Mouse (Mus musculus): ENCODE data around the gene Clcf1. TPM values are rescaled to one million over a fixed set of nuclear protein-coding genes. Genes with fewer than 3 reads are reported as not detected.

The Clcf1 gene
- polyA plus RNA-seq, 1 experiment from 2014 or later = 2.5 TPM

DNA sequence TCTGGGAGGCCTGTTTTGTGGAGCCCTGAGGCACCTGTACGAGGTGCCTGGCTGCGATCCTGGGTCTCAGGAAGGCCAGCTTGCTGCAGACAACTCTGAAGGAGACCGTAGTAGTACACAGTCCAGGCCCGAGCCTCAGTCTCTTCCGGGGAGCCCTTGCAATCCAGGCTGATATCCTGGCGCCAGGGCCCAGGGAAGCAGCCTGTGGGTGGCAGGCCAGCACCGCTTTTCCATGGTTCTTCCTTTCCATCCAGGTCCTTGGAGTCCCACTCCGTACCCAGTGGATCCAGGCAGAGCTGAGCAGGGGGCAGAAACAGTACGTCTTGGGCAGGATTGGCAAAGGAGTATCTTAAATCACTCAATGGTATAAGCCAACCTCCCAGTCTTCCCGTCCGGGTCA lies 41.1 kb upstream of the Clcf1 start:
- H3K9me3 ChIP-seq (replicated peaks; ENCODE audit: control insufficient read depth, low read length) = no peaks in the 10 kb centered on the region
- peaks cover 29% of the 10 kb centered on the region for H3K4me1 ChIP-seq (ENCODE audit: control insufficient read depth, insufficient read depth, low read length)
- no peaks in the 10 kb centered on the region for H3K27me3 ChIP-seq (ENCODE audit: control insufficient read depth, insufficient read depth, low read length)
- no peak overlapping the region for H3K27ac ChIP-seq (ENCODE audit: low read depth, low read length)
- no peak overlapping the region for H3K4me2 ChIP-seq
- 55% methylated on average over 11 of the region's 11 CpGs for WGBS (ENCODE audit: insufficient replicate concordance)
- no peak overlapping the region for H3K9ac ChIP-seq (ENCODE audit: low read depth, low read length)
- ATAC-seq (replicated peaks; ENCODE audit: insufficient number of reproducible peaks, low FRiP score, low TSS enrichment) = no peak
- H3K36me3 ChIP-seq (ENCODE audit: control insufficient read depth, insufficient read depth, low read length) = no peaks in the 10 kb centered on the region
- no peak overlapping the region for H3K4me3 ChIP-seq (ENCODE audit: low read depth, low read length)

DNA sequence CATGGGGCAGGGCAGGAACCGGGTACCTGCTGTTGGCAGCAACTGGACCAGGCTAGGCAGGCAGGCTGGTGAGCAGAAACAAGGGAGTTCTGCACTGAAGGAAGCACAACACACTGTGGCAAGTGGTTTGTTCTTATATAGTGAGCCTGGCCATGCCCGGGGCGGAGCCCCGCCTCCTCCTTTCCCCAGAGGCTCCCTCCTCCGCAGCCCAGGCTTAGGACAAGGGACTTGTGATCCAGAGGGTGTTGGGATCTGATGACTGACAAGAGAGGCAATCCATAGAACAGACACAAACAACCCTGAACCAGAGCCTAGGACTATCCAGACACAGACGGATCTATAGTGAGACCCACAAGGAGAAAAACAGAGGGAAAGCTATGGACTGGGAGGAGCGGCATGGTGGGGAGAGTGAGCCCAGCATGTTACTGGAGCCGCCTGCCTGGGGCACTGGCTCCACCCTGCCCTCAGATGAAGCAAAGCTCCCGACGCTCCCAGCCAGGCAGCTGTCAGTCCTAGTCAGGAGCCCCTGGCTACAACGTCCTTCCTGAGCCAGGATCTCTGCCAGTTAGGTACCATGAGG lies 38.6 kb upstream of the Clcf1 start, which contains the start of gene Carns1:
Gene Carns1 (minus strand): TSS at position 112 of the 580 bp plus-strand sequence.
- no peaks in the 10 kb centered on the region for H3K27me3 ChIP-seq (ENCODE audit: control insufficient read depth, insufficient read depth, low read length)
- peak; percentile 47 for ATAC-seq (replicated peaks; ENCODE audit: insufficient number of reproducible peaks, low FRiP score, low TSS enrichment)
- H3K4me3 ChIP-seq (ENCODE audit: low read depth, low read length) = peak within 1 kb of the TSS; percentile 24
- H3K27ac ChIP-seq (ENCODE audit: low read depth, low read length) = no peak within 1 kb of the TSS
- H3K9me3 ChIP-seq (replicated peaks; ENCODE audit: control insufficient read depth, low read length) = no peaks in the 10 kb centered on the region
- peak within 1 kb of the TSS; percentile 64 for H3K4me2 ChIP-seq
- 3% methylated on average over 11 of the region's 11 CpGs for WGBS (ENCODE audit: insufficient replicate concordance)
- peaks cover 21% of the 10 kb centered on the region for H3K4me1 ChIP-seq (ENCODE audit: control insufficient read depth, insufficient read depth, low read length)
- H3K9ac ChIP-seq (ENCODE audit: low read depth, low read length) = peak within 1 kb of the TSS; percentile 61
- H3K36me3 ChIP-seq (ENCODE audit: control insufficient read depth, insufficient read depth, low read length) = no peaks in the 10 kb centered on the region

DNA sequence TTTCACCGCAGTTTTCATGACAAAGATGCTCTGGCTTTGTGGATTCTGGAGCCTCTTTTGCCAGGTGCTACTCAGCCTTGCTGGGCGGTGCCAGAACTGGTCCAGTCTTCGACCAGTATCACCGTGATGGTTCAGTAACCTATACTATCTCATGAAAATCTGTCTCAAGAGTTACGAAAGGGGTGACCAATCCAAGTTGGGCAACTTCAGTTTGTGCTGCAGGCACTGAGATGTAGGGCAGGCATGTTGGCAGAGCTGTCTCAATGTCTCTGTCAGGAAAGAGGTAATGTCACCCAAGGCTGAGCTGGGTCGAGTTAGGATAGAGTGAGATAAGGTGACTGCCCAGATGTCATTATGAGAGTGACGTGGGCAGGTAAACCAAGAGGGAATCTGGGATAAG lies 33.6 kb upstream of the Clcf1 start:
- WGBS (ENCODE audit: insufficient replicate concordance) = 74% methylated on average over 7 of the region's 7 CpGs
- Histone ChIP-seq H3K9me3 (replicated peaks; ENCODE audit: control insufficient read depth, low read length) (no peaks in the 10 kb centered on the region), H3K4me1 (ENCODE audit: control insufficient read depth, insufficient read depth, low read length) (peaks cover 13% of the 10 kb centered on the region), H3K4me2 (no peak overlapping the region), H3K27me3 (ENCODE audit: control insufficient read depth, insufficient read depth, low read length) (0 out of 2 replicates have a peak, but pooled peaks cover 3% of the 10 kb centered on the region), H3K4me3 (ENCODE audit: low read depth, low read length) (no peak overlapping the region), H3K36me3 (ENCODE audit: control insufficient read depth, insufficient read depth, low read length) (no peaks in the 10 kb centered on the region), H3K9ac (ENCODE audit: low read depth, low read length) (no peak overlapping the region), H3K27ac (ENCODE audit: low read depth, low read length) (no peak overlapping the region)
- ATAC-seq (replicated peaks; ENCODE audit: insufficient number of reproducible peaks, low FRiP score, low TSS enrichment) = no peak

DNA sequence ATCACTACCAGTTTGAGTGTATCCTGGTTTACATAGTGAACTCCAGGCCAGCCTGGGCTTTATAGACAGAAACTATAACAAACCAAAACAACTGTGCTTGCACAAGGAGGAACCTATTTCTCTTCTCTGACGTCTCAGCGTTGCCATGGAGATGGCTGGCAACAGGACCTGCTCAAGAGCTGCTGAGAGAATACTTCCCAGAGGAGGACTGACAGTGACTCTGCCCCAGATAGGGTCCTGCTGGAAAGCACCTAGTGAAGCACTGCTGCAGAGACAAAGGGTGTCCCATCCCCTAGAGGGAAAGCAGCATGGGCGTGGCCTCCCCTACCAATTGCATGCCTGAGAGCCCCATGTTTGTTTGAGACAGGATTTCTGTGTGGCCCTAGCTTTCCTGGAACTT lies 32.1 kb upstream of the Clcf1 start:
- no peak for ATAC-seq (replicated peaks; ENCODE audit: insufficient number of reproducible peaks, low FRiP score, low TSS enrichment)
- Histone ChIP-seq H3K9ac (ENCODE audit: low read depth, low read length) (no peak overlapping the region), H3K27ac (ENCODE audit: low read depth, low read length) (no peak overlapping the region), H3K4me1 (ENCODE audit: control insufficient read depth, insufficient read depth, low read length) (peaks cover 9% of the 10 kb centered on the region), H3K9me3 (replicated peaks; ENCODE audit: control insufficient read depth, low read length) (no peaks in the 10 kb centered on the region), H3K27me3 (ENCODE audit: control insufficient read depth, insufficient read depth, low read length) (0 out of 2 replicates have a peak, but pooled peaks cover 3% of the 10 kb centered on the region), H3K4me2 (no peak overlapping the region), H3K4me3 (ENCODE audit: low read depth, low read length) (no peak overlapping the region), H3K36me3 (ENCODE audit: control insufficient read depth, insufficient read depth, low read length) (no peaks in the 10 kb centered on the region)
- 50% methylated on average over 3 of the region's 3 CpGs for WGBS (ENCODE audit: insufficient replicate concordance)

DNA sequence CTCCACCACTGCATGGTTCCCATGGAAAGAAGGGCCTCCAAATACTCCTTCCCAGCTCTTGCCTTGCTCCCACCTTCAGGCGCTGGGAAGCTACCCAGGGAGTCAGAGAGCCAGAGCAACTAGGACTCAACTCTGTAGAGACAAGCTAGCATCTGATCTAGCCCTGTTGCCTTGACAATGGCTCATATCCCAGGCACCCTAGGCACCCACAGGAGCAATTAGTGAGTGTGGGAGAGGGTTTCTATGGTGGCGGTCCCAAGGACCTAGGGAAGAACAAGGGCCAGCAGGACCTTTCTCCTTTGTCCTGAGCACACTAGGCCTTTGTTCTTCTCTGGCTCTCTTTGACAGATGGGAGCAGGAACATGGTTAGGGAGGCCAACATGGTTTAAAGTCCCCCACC lies 30.3 kb upstream of the Clcf1 start:
- Histone ChIP-seq H3K27ac (ENCODE audit: low read depth, low read length) (no peak overlapping the region), H3K36me3 (ENCODE audit: control insufficient read depth, insufficient read depth, low read length) (no peaks in the 10 kb centered on the region), H3K4me2 (no peak overlapping the region), H3K4me3 (ENCODE audit: low read depth, low read length) (no peak overlapping the region), H3K9ac (ENCODE audit: low read depth, low read length) (no peak overlapping the region), H3K9me3 (replicated peaks; ENCODE audit: control insufficient read depth, low read length) (no peaks in the 10 kb centered on the region), H3K4me1 (ENCODE audit: control insufficient read depth, insufficient read depth, low read length) (peaks cover 9% of the 10 kb centered on the region), H3K27me3 (ENCODE audit: control insufficient read depth, insufficient read depth, low read length) (0 out of 2 replicates have a peak, but pooled peaks cover 3% of the 10 kb centered on the region)
- 82% methylated on average over 2 of the region's 2 CpGs for WGBS (ENCODE audit: insufficient replicate concordance)
- no peak for ATAC-seq (replicated peaks; ENCODE audit: insufficient number of reproducible peaks, low FRiP score, low TSS enrichment)

DNA sequence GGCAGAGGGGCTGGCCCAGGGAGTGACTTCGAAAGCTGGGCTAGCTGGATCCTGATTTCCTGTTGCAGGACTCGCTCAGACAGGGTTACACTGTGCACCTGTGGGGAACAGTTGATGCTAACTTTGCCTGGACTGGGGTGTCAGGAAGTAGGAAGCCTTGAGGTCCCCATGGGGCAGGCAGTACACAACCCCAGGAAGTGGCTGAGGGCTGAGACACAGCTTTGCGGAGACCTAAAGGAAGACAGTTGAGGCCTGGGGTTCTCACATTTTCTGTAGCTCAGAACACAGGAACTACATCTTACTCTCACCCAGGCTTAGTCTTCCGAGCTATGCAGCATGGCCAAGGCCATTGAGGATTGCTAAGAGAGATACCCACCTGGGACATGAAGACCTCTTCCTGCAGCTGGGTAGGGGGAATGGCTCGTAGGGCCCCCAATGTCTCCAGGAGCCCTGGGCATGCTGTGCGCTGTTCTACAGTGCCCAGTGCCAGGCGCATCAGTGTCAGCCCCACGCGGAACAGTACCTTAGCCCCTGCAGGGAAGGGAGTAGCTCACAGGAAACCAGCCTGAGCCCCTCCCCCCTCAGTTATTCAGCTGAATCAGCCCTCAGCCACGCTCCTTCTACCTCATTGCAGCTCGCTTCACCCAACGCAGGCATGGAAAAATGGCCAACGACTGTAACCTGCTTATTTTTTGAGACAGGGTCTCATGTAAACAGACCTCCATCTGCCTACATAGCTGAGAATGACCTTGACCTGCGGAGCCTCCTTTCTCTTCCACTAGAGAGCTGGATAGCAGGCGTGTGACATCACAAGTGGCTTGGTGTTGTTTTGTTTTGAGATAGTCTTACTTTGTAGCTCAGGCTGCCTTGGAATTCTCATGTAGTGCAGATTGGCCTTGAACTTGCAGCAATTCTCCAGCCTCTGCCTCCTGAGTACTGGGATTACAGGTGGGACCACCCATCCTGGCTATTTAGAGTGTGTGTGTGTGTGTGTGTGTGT lies 28.8 kb upstream of the Clcf1 start:
- Histone ChIP-seq H3K9ac (ENCODE audit: low read depth, low read length) (no peak overlapping the region), H3K9me3 (replicated peaks; ENCODE audit: control insufficient read depth, low read length) (no peaks in the 10 kb centered on the region), H3K36me3 (ENCODE audit: control insufficient read depth, insufficient read depth, low read length) (no peaks in the 10 kb centered on the region), H3K4me1 (ENCODE audit: control insufficient read depth, insufficient read depth, low read length) (peaks cover 9% of the 10 kb centered on the region), H3K27ac (ENCODE audit: low read depth, low read length) (0 out of 2 replicates have a peak overlapping the region, but pooled peaks have one; percentile 15), H3K4me2 (no peak overlapping the region; the same call in 1 of the 2 replicates), H3K27me3 (ENCODE audit: control insufficient read depth, insufficient read depth, low read length) (0 out of 2 replicates have a peak, but pooled peaks cover 3% of the 10 kb centered on the region), H3K4me3 (ENCODE audit: low read depth, low read length) (no peak overlapping the region)
- no peak for ATAC-seq (replicated peaks; ENCODE audit: insufficient number of reproducible peaks, low FRiP score, low TSS enrichment)
- 52% methylated on average over 15 of the region's 15 CpGs for WGBS (ENCODE audit: insufficient replicate concordance)

DNA sequence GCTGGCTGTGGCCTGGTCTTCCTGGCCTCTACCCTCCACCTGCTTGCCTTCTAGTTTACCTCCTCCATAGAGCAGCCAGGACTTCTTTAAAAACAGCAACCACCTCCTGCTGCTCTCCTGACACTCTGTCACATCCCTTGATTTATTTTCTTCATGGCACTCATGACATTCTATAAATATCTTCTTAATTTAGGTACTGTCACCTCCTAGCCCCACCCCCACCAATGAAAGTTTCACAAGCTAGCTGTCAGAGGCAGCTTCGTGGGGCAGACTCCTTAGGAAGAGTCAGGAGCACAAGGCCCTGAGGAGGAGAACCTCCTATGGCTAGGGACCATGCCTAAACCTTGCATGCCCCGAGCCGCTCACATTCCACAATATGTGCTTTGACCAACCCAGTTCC lies 26.7 kb upstream of the Clcf1 start:
- Histone ChIP-seq H3K9me3 (replicated peaks; ENCODE audit: control insufficient read depth, low read length) (no peaks in the 10 kb centered on the region), H3K4me3 (ENCODE audit: low read depth, low read length) (no peak overlapping the region), H3K27me3 (ENCODE audit: control insufficient read depth, insufficient read depth, low read length) (0 out of 2 replicates have a peak, but pooled peaks cover 3% of the 10 kb centered on the region), H3K4me2 (no peak overlapping the region), H3K27ac (ENCODE audit: low read depth, low read length) (no peak overlapping the region), H3K9ac (ENCODE audit: low read depth, low read length) (0 out of 2 replicates have a peak overlapping the region, but pooled peaks have one; percentile 34), H3K36me3 (ENCODE audit: control insufficient read depth, insufficient read depth, low read length) (no peaks in the 10 kb centered on the region), H3K4me1 (ENCODE audit: control insufficient read depth, insufficient read depth, low read length) (peaks cover 18% of the 10 kb centered on the region)
- WGBS (ENCODE audit: insufficient replicate concordance) = 65% methylated on average over 3 of the region's 3 CpGs
- ATAC-seq (replicated peaks; ENCODE audit: insufficient number of reproducible peaks, low FRiP score, low TSS enrichment) = no peak

DNA sequence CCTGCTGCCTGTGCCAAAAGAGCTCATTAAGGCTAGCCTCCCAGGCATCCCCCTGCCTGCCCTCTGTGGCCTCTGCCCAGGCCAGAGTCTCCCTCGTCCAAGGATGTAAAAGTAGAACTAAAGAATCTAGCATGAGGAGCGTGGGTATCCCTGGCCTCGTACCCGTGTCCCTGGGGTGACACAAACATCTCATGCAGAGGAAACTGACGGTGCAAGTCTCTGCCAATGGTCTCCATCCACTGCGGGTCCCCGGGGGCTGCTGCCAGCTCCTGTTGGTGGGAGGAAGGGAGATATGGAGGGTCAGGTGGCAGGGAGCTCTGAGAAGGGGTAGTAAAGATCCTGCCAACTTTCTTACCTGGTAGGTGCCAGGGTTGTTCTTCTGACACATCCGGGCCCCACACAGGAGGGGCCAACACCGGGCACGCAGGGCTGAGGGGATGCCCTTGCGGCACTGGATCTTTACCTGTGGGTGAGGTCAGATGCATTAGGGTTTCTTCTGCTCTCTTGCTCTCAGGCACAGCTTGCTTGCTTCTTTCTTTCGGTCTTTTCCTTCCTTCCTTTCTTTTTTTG lies 24.9 kb upstream of the Clcf1 start:
- H3K36me3 ChIP-seq (ENCODE audit: control insufficient read depth, insufficient read depth, low read length) = peaks cover 6% of the 10 kb centered on the region; the same call in 1 of the 2 replicates
- 83% methylated on average over 12 of the region's 12 CpGs for WGBS (ENCODE audit: insufficient replicate concordance)
- H3K27me3 ChIP-seq (ENCODE audit: control insufficient read depth, insufficient read depth, low read length) = 0 out of 2 replicates have a peak, but pooled peaks cover 3% of the 10 kb centered on the region
- no peak overlapping the region for H3K27ac ChIP-seq (ENCODE audit: low read depth, low read length)
- H3K9me3 ChIP-seq (replicated peaks; ENCODE audit: control insufficient read depth, low read length) = no peaks in the 10 kb centered on the region
- ATAC-seq (replicated peaks; ENCODE audit: insufficient number of reproducible peaks, low FRiP score, low TSS enrichment) = no peak
- H3K4me1 ChIP-seq (ENCODE audit: control insufficient read depth, insufficient read depth, low read length) = peaks cover 32% of the 10 kb centered on the region
- no peak overlapping the region for H3K9ac ChIP-seq (ENCODE audit: low read depth, low read length)
- no peak overlapping the region for H3K4me2 ChIP-seq
- no peak overlapping the region for H3K4me3 ChIP-seq (ENCODE audit: low read depth, low read length)

All from heart, embryonic 11.5 days (tissue).